Mouse (Mus musculus) thymus, postnatal 14 days (tissue): ENCODE measurements around the gene Pkd1l2.

Experiments
- DNase-seq: peaks from one replicate; pipeline ENCODE4 v3.0.0; 2021

Pkd1l2 gene

DNA sequence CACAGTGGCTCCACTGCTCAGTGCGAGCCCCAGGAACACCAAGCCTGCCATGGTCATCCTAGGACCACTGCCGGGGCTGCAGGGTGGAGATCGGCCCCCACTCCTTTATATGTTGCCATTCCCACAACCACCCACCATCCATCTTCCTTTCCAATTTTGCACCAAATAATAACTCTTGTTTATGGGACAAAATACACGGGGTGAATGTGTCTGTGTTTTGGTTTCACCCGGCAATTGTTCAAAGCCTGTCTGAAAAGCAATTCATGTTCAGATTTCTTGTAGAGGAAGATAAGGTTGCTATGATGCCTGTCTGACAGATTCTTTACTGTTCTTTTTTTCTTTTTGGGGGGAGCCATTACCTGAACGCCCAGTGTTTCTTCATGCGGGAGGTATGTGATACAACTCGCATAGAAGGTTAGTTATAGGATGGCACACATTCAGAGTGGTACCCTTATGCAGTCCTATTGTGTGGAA is at the start of gene Pkd1l2:
Pkd1l2 (minus strand) TSS at position 51 of the 474 bp plus-strand sequence.
- no peak for DNase-seq

DNA sequence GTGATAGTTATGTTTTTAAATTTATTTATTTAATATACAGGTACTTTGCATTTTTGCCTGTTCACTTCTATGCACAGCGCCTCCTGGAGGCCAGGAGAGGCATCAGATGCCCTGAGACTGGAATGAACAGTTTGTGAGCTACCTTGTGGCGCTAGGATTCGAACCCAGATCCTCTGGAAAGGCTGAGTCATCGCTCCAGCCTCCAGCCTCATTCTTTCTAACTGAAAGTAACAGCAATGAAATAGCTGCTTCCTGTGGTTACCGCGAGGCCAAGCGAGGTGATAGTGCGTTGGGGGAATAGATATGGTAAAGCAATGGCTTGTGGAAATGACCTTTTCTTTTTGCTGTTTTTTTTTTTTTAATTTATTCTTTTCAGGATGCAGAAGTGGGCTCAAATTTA is 44.8 kb upstream of the Pkd1l2 start:
- DNase-seq, result no peak

- no peak for DNase-seq
These were observed 44.2 kb upstream of the Pkd1l2 start for GRCm38 (mm10) chr8:117126411-117126810.

DNA sequence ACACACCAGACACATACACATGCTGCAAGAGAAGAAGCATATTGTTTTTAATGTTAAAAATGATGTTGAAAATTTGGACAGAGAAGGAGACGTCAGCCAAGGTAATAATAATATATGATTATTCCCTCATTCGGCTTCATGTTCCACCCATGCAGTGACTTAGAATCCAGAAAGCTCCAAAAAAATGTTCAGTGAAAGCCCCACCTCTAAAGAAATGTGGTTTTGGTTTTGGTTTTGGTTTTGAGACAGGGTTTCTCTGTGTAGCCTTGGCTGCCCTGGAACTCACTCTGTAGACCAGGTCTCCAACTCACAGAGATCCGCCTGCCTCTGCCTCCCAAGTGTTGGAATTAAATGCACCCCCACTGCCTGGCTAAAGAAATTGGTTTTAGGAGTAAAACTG is 43.6 kb upstream of the Pkd1l2 start:
- no peak for DNase-seq

DNA sequence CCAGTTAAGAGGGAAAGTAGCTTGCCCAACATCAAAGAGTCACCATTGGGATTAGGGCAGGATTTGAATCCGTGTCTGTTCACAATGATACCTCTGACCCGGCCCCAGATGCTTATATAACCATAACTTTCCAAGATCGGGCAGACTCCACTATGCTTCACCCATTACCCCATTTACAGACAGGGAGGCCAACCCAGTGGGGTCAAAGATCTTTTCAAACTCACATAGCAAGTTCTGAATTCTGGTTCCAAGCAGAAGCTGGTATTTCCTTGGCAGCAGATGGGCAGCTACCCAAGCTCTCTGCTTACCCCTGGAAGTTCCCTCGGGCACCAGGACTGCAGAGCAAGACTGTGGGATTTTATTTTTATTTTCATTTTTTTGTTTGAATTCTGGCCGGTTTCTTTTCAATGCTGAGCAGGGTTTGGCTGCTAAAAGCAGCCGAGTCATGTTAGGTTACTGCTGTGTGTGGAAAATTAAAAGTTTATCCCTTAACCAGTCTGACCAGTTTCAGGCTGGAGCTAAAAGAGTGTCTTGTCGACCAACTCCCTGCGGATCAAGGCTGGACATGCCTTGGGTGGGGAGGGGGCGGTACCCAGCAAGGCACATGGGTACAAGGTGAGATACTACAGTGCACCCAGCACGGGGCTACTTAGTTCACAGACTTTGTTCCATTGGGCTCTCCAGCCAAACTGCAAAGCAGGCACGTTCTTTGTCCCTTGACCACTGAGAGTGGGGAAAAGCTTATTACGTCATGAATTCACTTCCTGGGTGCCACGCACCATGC is 41.8 kb upstream of the Pkd1l2 start:
- no peak for DNase-seq

DNA sequence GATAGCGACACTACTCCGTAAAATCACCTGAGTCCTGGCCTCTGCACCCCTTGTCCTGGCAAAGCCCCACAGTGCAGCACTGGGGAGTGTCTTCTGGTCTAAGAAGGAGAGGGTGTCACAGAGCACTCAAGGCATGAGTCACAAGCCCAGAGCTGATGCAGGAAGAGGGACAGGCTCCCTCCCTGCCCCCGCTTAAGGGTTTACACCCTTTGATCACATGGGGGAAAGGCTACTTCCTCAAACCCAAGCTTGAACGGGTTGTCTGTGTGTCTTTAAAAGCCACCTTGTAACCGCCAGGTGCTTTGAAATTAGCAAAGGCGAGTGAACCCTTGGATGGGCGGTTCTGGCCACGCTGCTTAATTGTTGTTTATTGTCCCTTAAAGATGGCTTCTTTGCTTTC is 39.0 kb upstream of the Pkd1l2 start:
- DNase-seq, result no peak

GRCm38 (mm10) chr8:117118409-117118808 is 36.2 kb upstream of the Pkd1l2 start:
- no peak for DNase-seq

DNA sequence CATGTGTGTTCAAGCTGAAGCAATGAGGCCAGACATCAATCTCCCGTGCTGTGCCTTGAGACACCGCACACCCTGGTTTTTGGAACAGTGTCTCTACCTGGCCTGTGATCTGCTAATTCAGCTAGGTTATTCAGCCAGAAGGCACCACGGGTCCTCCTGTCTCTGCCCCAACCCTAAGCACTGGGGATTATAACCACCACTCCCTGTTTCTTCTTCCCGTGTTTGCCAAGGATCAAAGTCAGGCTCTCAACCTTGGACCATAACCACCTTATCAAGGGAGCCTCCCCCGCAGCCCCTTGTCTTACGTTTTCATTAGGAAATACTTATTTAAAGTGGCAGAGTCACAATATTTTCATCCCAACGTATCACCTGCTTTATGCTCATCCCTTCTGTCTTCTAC is 34.3 kb upstream of the Pkd1l2 start:
- DNase-seq, result no peak

- DNase-seq, result peak; percentile 40
These were observed 33.6 kb upstream of the Pkd1l2 start for GRCm38 (mm10) chr8:117115676-117116446.

DNA sequence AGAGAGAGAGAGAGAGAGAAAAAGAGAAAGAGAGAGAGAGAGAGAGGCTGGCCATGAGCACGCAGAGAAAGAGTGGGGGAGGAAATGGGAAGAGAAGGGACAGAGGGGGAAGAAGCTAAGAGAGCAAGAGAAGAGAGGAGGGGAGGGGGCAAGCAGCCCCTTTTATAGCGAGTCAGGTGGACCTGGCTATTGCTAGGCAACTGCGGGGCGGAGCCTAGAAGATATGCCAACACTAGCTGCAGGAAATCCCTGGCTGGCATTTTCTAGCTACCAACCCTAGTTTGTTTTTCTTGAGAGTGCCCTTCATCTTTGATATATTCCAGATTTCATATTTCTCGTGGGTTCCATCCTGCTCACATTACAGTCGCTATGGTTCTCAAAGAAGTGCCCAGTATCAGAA is 32.8 kb upstream of the Pkd1l2 start:
- DNase-seq, result no peak

DNA sequence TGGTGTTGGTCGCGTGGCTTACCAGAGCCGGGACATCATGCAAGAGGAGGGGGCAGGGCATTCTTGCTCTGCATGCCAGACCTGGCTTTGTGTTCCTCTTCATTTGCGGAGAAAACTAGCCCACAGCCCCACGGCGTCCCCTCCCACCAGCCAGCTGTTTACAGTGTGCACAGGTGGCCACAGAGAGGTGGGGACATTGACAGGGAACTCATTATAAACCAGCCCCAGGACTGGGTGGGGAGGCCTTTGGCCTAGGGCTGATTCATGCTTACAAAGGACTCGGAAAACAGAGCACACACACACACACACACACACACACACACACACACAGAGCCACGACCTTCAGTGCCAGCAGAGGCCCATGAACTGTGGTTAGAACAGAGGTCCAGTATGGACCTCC is 30.0 kb upstream of the Pkd1l2 start:
- DNase-seq, result no peak

DNA sequence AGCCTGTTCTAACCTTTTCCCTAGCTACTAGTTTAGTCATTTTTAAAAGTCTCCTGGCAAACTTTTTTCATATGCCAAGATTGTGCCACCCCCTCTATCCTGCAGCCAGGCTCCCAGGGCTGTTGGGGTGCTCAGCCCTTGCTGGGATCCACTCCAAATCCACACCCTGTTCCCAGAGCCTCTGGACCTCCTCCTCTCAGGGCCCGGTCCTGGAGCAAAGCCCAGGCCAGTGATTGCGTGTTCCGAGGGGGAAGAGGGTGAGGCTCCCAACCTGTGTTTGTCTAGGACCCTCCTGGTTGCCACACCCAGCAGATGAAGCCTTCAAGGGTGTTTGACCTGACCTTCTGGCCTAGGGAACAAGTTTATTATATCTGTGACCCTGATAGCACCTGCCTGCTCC is 29.4 kb upstream of the Pkd1l2 start:
- no peak for DNase-seq

GRCm38 (mm10) chr8:117109801-117110390 is 27.6 kb upstream of the Pkd1l2 start:
- DNase-seq, result peak; percentile 68

DNA sequence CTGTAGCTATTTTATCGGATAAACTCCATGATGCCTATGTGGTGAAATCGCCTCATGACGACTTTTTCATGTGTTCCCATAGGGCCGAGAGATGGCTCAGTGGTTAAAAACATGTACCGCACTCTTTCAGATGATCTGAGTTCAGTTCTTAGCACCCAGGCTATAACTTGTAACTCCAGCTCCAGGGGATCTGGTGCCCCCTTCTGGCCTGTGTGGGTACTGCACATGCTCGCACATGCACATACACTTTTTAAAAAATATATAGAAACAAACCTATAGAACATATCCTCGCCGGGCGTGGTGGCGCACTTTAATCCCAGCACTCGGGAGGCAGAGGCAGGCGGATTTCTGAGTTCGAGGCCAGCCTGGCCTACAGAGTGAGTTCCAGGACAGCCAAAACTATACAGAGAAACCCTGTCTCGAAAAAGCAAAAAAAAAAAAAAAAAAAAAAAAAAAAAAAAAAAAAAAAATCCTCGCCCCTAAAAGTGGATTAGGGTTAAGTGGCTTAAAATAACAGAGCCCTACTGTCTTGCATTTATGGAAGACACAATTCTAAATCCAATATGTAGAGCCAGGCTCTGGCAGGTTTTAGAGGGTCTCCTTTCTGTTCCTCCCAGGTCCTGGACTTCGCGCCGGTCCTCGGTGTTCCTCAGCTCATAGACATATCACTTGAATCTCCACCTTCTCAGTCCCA is 26.9 kb upstream of the Pkd1l2 start:
- DNase-seq, result peak; percentile 37

GRCm38 (mm10) chr8:117107533-117107932 is 25.3 kb upstream of the Pkd1l2 start:
- DNase-seq, result peak; percentile 86

DNA sequence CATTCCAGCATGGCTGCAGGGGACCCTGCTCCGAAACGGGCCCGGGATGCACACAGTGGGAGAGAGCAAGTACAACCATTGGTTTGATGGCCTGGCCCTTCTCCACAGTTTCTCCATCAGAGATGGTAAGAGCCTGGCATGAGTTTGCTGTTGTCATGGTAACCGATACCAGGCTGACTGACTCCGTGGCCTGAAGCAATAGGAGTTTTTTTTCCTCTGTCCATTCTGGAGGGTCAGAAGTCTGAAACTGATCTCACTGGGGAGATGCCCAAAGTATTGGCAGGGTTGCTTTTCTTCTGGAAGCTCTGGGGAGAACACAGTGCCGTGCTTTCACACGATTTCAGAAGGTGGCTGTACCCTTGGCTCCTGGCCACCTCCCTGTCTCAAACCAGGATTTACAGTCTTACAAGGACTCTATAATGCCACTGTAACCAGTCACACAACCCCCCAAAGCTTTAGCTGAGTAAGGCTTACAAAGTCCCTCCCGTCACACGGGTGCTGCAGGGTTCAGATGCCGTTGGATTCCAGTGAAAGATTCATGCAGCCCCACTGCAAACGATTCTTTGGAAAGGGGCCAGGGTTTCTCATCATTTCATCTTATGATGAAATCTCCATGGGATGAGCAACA is 15.4 kb upstream of the Pkd1l2 start:
- DNase-seq, result no peak

DNA sequence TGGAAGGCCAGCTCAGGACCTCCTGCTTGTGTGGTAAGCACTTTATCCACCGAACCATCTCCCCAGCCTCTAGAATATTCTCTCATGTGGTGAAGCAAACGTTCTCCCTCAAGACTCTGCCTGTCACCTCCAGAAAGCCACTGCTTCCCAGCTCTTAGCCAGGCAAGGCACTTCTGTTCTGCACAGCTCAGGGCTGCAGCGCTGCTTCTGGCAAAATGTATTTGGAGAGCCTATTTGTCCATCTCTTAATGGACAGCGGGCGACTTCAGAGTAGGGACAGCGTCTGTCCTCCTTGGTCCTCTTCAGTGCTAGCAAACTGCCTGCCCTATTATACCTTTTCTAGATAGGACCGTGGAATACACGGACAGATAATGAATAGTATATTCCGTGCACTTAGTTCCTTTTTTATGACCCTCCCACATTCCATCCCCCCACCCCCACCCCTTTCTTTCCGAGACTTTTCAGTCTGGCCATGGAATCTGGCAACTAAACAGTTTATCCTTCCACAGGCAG is 14.9 kb upstream of the Pkd1l2 start:
- DNase-seq, result no peak

DNA sequence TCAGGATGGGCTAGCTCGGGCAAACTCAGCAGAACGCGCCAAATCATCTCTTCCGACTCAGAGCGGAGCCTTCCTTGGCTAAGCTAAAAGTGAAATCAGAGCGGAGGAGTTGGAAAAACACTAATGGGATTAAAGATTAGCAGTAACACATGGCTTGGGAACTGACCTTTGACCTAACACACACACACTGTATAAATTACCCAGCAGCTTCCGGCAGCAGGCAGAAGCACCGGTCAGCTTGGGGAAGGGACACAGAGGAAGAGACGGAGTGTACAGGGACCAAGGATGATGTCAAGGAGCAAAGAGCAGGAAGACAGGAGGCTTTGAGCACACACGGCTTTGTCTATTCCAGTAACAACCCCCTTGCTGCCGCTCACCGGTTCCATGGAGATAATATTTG is 13.4 kb upstream of the Pkd1l2 start, which contains the start of gene Bco1:
Bco1 (plus strand) TSS at position 208 of the 400 bp plus-strand sequence.
- no peak for DNase-seq

- no peak for DNase-seq
These were observed 11.8 kb upstream of the Pkd1l2 start for GRCm38 (mm10) chr8:117094053-117094452.

GRCm38 (mm10) chr8:117089802-117090201 is 7.6 kb upstream of the Pkd1l2 start:
- DNase-seq, result no peak

DNA sequence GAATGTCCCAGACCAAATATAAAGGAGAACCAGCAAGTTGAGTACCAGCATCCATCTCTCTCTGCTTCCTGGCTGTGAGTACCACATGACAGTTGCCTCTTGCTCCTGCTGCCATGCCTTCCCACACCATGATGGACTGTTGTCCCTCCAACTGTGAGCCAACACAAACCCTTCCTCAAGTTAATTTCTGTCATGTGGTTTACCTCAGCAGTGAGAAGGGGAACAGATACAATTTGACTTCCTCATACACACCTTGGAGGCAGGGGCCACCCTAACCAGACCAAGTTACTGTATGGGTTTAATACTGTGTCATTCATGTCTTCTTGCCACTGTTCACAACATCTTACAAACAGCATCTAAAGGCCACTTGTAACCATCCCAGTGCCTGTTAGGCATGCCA is 4.8 kb upstream of the Pkd1l2 start:
- DNase-seq, result no peak

GRCm38 (mm10) chr8:117085521-117085920 is 3.3 kb upstream of the Pkd1l2 start:
- no peak for DNase-seq
